Mouse (Mus musculus): ENCODE data around the gene Brsk2.

- TF ChIP-seq POU5F1 (IDR thresholded peaks at IDR 0.05; ENCODE audit: borderline replicate concordance, low read length) (no peak), CTCF (conservative IDR thresholded peaks at IDR 0.05; ENCODE audit: low read length) (no peak), NANOG (IDR thresholded peaks at IDR 0.05; ENCODE audit: borderline replicate concordance, low read length) (no peak)
Observed at GRCm38 (mm10) chr7:141928642-141929041, 20.9 kb upstream of the Brsk2 start.

Measured in E14TG2a.4 (cell line).